Mouse (Mus musculus) adrenal gland, postnatal 25 days (tissue): ENCODE measurements around the gene Sema4f. TPM values are rescaled to one million over a fixed set of nuclear protein-coding genes. Genes with fewer than 3 reads are reported as not detected.
A peak's percentile ranks its signal among the peaks of the same experiment; 100 is the strongest.

ENCODE experiments used
- DNase-seq: peaks from one replicate; pipeline ENCODE4 v3.0.0; 2021; ENCODE audit warnings: mixed read lengths
- total RNA-seq: library from RNA; stranded (reverse); gene quantifications from 2 replicates; pipeline ENCODE4 v1.2.3, GENCODE M21; 2021

Sema4f gene
- total RNA-seq, 1 experiment from 2014 or later = 1.4 TPM

DNA sequence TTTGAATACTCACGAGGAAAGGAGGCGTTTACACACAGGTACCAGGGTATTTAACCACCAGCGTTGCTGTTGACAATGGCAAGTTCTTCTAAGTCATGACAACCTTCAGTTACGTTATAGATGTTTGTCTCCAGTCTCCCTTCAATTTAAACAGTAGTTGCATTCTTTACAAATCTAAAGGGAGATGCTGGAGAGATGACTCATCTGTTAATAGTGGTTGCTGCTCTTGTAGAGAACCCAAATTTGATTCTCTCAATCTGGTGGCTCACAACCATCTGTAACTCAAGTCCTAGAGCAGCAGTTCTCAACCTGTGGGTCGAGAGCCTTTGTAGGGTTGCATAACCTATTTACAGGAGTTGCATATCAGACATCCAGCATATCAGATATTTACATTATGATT is 71.1 kb downstream of the Sema4f start:
- DNase-seq = no peak

GRCm38 (mm10) chr6:82863380-82863874 is 76.1 kb downstream of the Sema4f start:
- DNase-seq = peak; percentile 72

DNA sequence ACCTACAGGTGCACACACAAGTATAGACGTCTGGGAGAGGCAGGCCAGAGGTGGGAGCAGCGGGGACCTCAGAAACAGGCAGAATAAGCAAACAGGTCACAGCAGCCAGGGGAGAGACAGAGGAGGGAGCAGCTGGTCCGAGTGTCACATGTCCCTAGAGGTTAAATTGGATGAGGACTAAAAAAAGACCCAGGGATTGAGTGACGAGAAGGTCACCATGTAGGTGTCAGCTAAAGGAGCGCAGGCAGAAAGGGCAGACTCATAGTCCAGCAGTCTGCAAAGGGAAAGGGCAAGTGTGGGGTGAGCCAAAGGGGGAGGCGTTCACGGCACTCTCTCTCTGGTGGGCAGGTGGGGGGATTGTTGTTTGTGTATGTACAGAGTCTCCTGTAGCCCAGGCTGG is 77.1 kb downstream of the Sema4f start:
- DNase-seq = no peak

- DNase-seq = no peak
These were observed 77.5 kb downstream of the Sema4f start for GRCm38 (mm10) chr6:82862042-82862441.

Other genes with a start within 250 kb of the Sema4f start
- 42.3 and 49.2 TPM in 2 replicates for gene Pole4, start 234.4 kb downstream of the Sema4f start, total RNA-seq
- 87.9 and 110 TPM in 2 replicates for gene Hk2, start 165.3 kb downstream of the Sema4f start, total RNA-seq
- not detected in 2 replicates for gene M1ap, start 7.1 kb upstream of the Sema4f start, total RNA-seq
- gene Dok1, start 93.7 kb upstream of the Sema4f start, total RNA-seq = 10.1 and 15.9 TPM in 2 replicates
- 2.3 and 2.5 TPM in 2 replicates for gene Loxl3, start 94.4 kb upstream of the Sema4f start, total RNA-seq
- gene Aup1, start 114.8 kb upstream of the Sema4f start, total RNA-seq = 214 TPM in 2 replicates
- gene Htra2, start 115.5 kb upstream of the Sema4f start, total RNA-seq = 59.1 and 70.1 TPM in 2 replicates
- 4.0 and 4.4 TPM in 2 replicates for gene Dqx1, start 118.1 kb upstream of the Sema4f start, total RNA-seq
- 14.0 and 14.2 TPM in 2 replicates for gene Tlx2, start 130.5 kb upstream of the Sema4f start, total RNA-seq
- 61.8 and 64.2 TPM in 2 replicates for gene Pcgf1, start 138.1 kb upstream of the Sema4f start, total RNA-seq
- gene Lbx2, start 146.6 kb upstream of the Sema4f start, total RNA-seq = 11.6 and 22.8 TPM in 2 replicates
- gene Ccdc142, start 161.8 kb upstream of the Sema4f start, total RNA-seq = 10.3 and 10.4 TPM in 2 replicates
- gene Gm42688, start 161.8 kb upstream of the Sema4f start, total RNA-seq = 10.6 and 12.1 TPM in 2 replicates
- 92.9 and 112 TPM in 2 replicates for gene Mrpl53, start 169.3 kb upstream of the Sema4f start, total RNA-seq
- gene Mogs, start 175.7 kb upstream of the Sema4f start, total RNA-seq = 76.1 and 82.2 TPM in 2 replicates
- 92.3 and 118 TPM in 2 replicates for gene Wbp1, start 181.8 kb upstream of the Sema4f start, total RNA-seq
- gene Ino80b, start 185.7 kb upstream of the Sema4f start, total RNA-seq = 24.3 and 31.3 TPM in 2 replicates
- gene Rtkn, start 195.7 kb upstream of the Sema4f start, total RNA-seq = 17.6 and 22.6 TPM in 2 replicates
- gene Wdr54, start 216.6 kb upstream of the Sema4f start, total RNA-seq = 1.2 and 5.1 TPM in 2 replicates
- 0.61 and 1.2 TPM in 2 replicates for gene 1700003E16Rik, start 216.6 kb upstream of the Sema4f start, total RNA-seq
- 138 and 172 TPM in 2 replicates for gene Dctn1, start 226.2 kb upstream of the Sema4f start, total RNA-seq